Mouse (Mus musculus) layer of hippocampus, adult 9-11 months (tissue): ENCODE results near the gene Cpxcr1.

Experiments
- DNase-seq: peaks from one replicate; pipeline ENCODE4 v3.0.0; 2022

The Cpxcr1 gene

DNA sequence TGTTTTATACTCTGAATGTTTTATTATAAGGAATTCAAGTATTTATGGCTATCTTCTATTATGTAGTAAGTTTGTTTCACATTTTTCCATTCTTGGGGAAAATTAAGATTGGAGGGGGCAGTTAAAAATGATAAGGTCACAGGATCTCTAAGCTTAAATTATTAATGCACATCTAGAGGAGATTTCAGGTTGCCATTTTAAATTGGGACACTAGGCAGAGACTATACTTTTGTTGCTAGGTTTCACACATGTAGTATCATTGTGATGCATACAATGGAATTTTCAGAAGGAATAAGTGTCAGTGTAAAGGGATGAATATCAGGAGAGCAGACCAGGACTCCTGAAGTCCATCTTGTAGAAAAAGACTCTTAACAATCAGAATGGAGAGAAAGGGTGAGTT is at the start of gene Cpxcr1:
Gene Cpxcr1, plus strand, starts transcription at position 301 of the 400 bp plus-strand sequence.
- no peak for DNase-seq
